Mouse (Mus musculus) hindbrain, embryonic 13.5 days (tissue): Measurements from ENCODE around the gene Ppp1r1b. TPM values are rescaled to one million over a fixed set of nuclear protein-coding genes. Genes with fewer than 3 reads are reported as not detected.

Source experiments
- ATAC-seq: fragments of 200-750 bp; cut with Nextera tagmentation; 2 replicates; pipeline ENCODE4 v1.8.0; 2017; ENCODE audit warnings: moderate TSS enrichment; ENCODE audit not compliant: low FRiP score
- H3K27ac ChIP-seq: fragments of 300-500 bp; sonication (generic); 2 replicates; pipeline ENCODE4 v1.5.1; 2015; ENCODE audit warnings: inconsistent platforms, mild to moderate bottlenecking, moderate library complexity
- H3K27me3 ChIP-seq: fragments of 300-500 bp; sonication (generic); 2 replicates; pipeline ENCODE4 v1.6.1; 2015; ENCODE audit warnings: mild to moderate bottlenecking, inconsistent platforms
- H3K36me3 ChIP-seq: fragments of 300-500 bp; sonication (generic); 2 replicates; pipeline ENCODE4 v1.6.1; 2015; ENCODE audit warnings: mild to moderate bottlenecking, inconsistent platforms
- H3K4me1 ChIP-seq: fragments of 300-500 bp; sonication (generic); replicated peaks from 2 replicates; pipeline ENCODE4 v1.6.1; 2015; ENCODE audit warnings: inconsistent platforms
- H3K4me2 ChIP-seq: fragments of 300-500 bp; sonication (generic); 2 replicates; pipeline ENCODE4 v1.6.1; 2015; ENCODE audit warnings: inconsistent platforms, mild to moderate bottlenecking, moderate library complexity
- H3K4me3 ChIP-seq: fragments of 300-500 bp; sonication (generic); 2 replicates; pipeline ENCODE4 v1.5.1; 2015; ENCODE audit warnings: mild to moderate bottlenecking, inconsistent platforms
- H3K9ac ChIP-seq: fragments of 300-500 bp; sonication (generic); 2 replicates; pipeline ENCODE4 v1.6.1; 2015; ENCODE audit warnings: mild to moderate bottlenecking, inconsistent platforms
- H3K9me3 ChIP-seq: fragments of 300-500 bp; sonication (generic); 2 replicates; pipeline ENCODE4 v1.6.1; 2016; ENCODE audit warnings: inconsistent platforms
- WGBS: fragments of 180-500 bp; shearing (Covaris S2); methylation state at CpG from one replicate; pipeline ENCODE4 v1.1.7; 2015; 5-methylcytosine and 5-hydroxymethylcytosine counted together
- polyA plus RNA-seq: library from polyadenylated mRNA; unstranded; fragments of >200 nt; fragmentation: Nextera tagmentation; extraction: Ambion mirVana; gene quantifications from 2 replicates; pipeline ENCODE4 v1.2.1, GENCODE M21; 2015

Gene Ppp1r1b
- polyA plus RNA-seq, 1 experiment from 2014 or later: 2.4 TPM

- WGBS: 7% methylated on average over 6 of the region's 6 CpGs
- no peak for ATAC-seq
- H3K27ac ChIP-seq: no peak overlapping the region
Observed at GRCm38 (mm10) chr11:98355732-98356299, 7.6 kb downstream of the Ppp1r1b start.

DNA sequence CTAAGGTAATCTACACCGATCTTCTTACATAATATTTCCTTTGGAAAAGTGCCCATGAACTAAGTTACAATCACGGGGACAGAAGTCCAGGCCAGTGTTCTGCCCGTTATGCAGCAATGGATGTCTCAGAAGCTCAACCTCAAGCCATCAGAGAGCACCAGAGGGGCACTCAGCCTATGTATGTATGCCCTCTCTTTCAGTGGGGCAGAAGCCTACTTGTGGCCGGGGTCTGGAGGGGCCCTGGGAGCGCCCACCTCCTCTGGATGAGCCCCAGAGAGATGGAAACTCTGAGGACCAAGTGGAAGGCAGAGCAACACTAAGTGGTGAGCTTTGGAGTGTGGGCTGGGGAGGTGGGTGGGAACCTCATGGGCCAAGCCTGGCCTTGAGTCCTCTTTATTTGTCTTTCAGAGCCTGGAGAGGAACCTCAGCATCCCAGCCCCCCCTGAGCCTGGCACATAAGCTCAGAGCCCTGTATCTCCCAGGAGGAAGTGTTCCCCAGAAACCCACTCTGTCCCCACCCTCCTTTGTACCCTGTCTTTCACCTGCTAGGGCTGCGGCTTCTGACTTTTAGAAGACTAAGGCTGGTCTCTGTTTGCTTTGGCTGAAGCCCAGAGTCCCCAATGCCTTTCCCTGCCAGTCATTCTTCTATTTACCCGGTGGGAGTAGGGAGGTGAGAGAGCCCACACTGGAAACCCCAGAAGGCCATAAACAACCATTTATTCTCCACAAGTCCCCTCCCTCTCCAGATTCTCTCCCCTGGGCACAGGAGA, 8.6 kb downstream of the Ppp1r1b start:
- H3K4me1 ChIP-seq: peaks cover 40% of the 10 kb centered on the region
- WGBS: 82% methylated on average over 7 of the region's 7 CpGs
- peaks cover 36% of the 10 kb centered on the region for H3K27me3 ChIP-seq
- no peak for ATAC-seq
- no peak overlapping the region for H3K4me2 ChIP-seq
- peak overlapping the region; percentile 90; the same call in 1 of the 2 replicates for H3K27ac ChIP-seq
- H3K4me3 ChIP-seq: no peak overlapping the region
- H3K9ac ChIP-seq: 0 out of 2 replicates have a peak overlapping the region, but pooled peaks have one; percentile 78
- no peaks in the 10 kb centered on the region for H3K9me3 ChIP-seq
- no peaks in the 10 kb centered on the region for H3K36me3 ChIP-seq

More at GRCm38 (mm10) chr11:98355732-98356299, 7.6 kb downstream of the Ppp1r1b start:
- Histone ChIP-seq H3K36me3 (no peaks in the 10 kb centered on the region), H3K4me1 (peaks cover 30% of the 10 kb centered on the region), H3K4me3 (no peak overlapping the region), H3K9me3 (no peaks in the 10 kb centered on the region), H3K4me2 (no peak overlapping the region), H3K9ac (no peak overlapping the region), H3K27me3 (peaks cover 46% of the 10 kb centered on the region)

- Histone ChIP-seq H3K4me1 (peaks cover 47% of the 10 kb centered on the region), H3K36me3 (no peaks in the 10 kb centered on the region), H3K27ac (peak overlapping the region; percentile 90), H3K4me3 (peak overlapping the region; percentile 65), H3K4me2 (peak overlapping the region; percentile 88), H3K27me3 (peaks cover 29% of the 10 kb centered on the region), H3K9me3 (no peaks in the 10 kb centered on the region), H3K9ac (peak overlapping the region; percentile 78)
- ATAC-seq: peak; percentile 9; the same call in 1 of the 2 replicates
- WGBS: 8% methylated on average over 13 of the region's 13 CpGs
Observed at GRCm38 (mm10) chr11:98357396-98358160, 9.4 kb downstream of the Ppp1r1b start.

DNA sequence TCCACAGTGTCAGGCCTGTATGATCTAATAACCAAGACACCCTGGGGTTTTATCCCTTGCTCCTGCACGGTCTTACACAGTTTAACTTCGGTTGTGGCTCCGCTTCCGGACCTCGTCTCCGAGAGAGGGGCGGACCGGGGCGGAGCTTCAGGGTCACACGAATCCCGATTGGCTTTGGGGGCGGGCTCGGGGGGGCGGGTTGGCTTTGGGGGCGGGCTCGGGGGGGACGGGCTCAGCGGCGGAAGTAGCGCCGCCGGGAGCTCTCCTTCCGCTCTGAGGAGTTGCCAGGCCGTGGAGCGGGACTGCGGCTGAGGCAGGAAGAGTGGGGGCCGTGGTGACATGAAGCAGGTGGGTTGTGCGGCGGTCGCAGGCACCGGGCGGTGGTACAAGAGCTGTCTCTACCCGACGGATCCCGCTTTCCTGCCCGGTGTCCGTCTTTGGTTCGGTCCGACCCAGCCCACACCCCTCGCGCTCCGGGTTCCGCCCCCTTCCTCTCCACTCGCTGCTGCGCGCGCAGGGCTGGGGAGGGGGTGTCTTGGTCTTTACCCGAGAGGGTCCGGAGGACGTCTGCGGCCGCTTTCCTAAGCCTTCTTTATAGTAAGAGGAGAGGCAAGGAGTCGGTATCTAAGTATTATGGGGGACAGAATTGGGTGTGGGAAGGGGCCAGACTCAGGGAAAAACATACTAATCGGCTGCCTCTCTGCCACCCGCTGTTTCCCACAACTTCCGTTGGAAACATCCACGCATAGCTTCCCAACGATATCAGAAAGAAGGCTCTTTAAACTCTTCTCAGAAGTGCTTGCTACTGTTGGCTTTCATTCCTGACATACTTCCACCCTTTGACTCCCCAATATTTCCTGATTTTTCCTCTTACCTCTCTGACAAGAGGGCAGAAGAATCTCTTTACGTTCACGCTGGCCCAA, 10.2 kb downstream of the Ppp1r1b start, which contains the start of gene Stard3:
TSS of gene Stard3 (plus strand) at position 208 of the 923 bp plus-strand sequence.
- peak within 1 kb of the TSS; percentile 78 for H3K9ac ChIP-seq
- H3K4me2 ChIP-seq: peak within 1 kb of the TSS; percentile 88
- no peaks in the 10 kb centered on the region for H3K9me3 ChIP-seq
- H3K4me3 ChIP-seq: peak within 1 kb of the TSS; percentile 65
- H3K36me3 ChIP-seq: no peaks in the 10 kb centered on the region
- H3K4me1 ChIP-seq: peaks cover 53% of the 10 kb centered on the region
- peaks cover 20% of the 10 kb centered on the region for H3K27me3 ChIP-seq
- H3K27ac ChIP-seq: peak within 1 kb of the TSS; percentile 90
- WGBS: under 1% methylated on average over 60 of the region's 60 CpGs
- peak; percentile 85 for ATAC-seq

DNA sequence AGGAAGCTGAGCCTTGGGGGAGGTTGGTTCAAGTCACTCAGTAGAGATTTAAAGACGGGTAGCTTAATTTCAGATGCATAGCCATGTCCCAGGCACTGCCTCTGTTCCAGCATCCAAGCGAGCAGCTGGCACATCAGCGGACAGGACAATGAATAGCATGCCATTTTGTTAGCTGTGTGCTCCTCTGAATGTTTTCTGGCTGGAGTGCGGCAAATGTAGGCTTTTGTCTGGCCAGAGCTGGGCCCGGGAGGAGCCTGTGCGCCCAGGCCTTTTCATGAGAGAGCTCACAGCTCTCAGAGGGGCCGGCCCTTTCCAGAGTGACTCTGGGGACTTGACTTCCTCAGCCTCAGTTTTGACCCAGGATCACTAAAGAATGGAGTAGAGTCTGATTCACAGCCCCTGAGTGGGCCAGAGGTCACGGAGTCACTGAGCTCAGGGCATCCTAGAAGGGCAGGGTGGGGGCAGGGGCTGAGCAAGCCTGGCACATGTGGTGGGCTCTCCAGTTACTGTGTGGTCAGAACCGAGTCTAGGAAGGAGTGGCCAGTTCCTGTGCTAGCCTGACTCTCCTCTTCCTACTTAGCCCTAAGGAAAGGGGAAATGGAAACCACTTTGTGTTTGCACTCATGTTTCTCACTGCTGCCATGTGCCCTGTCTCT, 12.8 kb downstream of the Ppp1r1b start:
- Histone ChIP-seq H3K4me1 (peaks cover 53% of the 10 kb centered on the region), H3K27me3 (no peaks in the 10 kb centered on the region), H3K27ac (peak overlapping the region; percentile 81), H3K9me3 (no peaks in the 10 kb centered on the region), H3K4me3 (no peak overlapping the region), H3K4me2 (peak overlapping the region; percentile 28), H3K36me3 (no peaks in the 10 kb centered on the region; the same call in 1 of the 2 replicates), H3K9ac (peak overlapping the region; percentile 65)
- ATAC-seq: no peak
- 20% methylated on average over 9 of the region's 9 CpGs for WGBS

DNA sequence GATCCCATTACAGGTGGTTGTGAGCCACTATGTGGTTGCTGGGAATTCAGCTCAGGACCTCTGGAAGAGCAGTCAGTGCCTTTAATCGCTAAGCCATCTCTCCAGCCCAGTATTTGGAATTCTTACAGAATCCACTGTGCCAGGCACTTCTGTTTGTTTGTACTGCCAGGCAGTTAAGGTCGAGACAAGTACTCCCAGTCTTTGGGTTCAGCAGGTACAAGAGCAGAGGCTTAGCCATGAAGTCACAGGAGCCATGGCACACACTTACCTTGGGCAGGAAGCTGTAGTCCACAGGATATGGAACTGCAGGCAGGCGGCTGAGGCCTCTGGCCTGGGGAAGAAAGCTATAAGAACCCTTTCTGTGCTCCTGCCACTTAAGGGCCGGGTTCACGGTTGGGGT, 15.6 kb downstream of the Ppp1r1b start:
- ATAC-seq: no peak
- Histone ChIP-seq H3K9ac (no peak overlapping the region), H3K27ac (no peak overlapping the region), H3K4me2 (no peak overlapping the region), H3K4me1 (peaks cover 44% of the 10 kb centered on the region), H3K27me3 (no peaks in the 10 kb centered on the region), H3K4me3 (no peak overlapping the region), H3K9me3 (no peaks in the 10 kb centered on the region), H3K36me3 (no peaks in the 10 kb centered on the region; the same call in 1 of the 2 replicates)
- WGBS: 91% methylated on average over 5 of the region's 5 CpGs

GRCm38 (mm10) chr11:98364410-98364809, 16.2 kb downstream of the Ppp1r1b start:
- Histone ChIP-seq H3K4me1 (peaks cover 38% of the 10 kb centered on the region), H3K9me3 (no peaks in the 10 kb centered on the region), H3K36me3 (no peaks in the 10 kb centered on the region; the same call in 1 of the 2 replicates), H3K27me3 (no peaks in the 10 kb centered on the region), H3K4me2 (no peak overlapping the region), H3K9ac (no peak overlapping the region), H3K4me3 (no peak overlapping the region), H3K27ac (no peak overlapping the region)
- 95% methylated on average over 5 of the region's 5 CpGs for WGBS
- ATAC-seq: no peak

- Histone ChIP-seq H3K4me2 (no peak overlapping the region), H3K9ac (no peak overlapping the region), H3K4me1 (peaks cover 32% of the 10 kb centered on the region), H3K36me3 (no peaks in the 10 kb centered on the region; the same call in 1 of the 2 replicates), H3K9me3 (no peaks in the 10 kb centered on the region), H3K27me3 (no peaks in the 10 kb centered on the region), H3K27ac (no peak overlapping the region), H3K4me3 (no peak overlapping the region)
- 84% methylated on average over 10 of the region's 10 CpGs for WGBS
- no peak for ATAC-seq
Observed at GRCm38 (mm10) chr11:98366290-98366689, 18.1 kb downstream of the Ppp1r1b start.

DNA sequence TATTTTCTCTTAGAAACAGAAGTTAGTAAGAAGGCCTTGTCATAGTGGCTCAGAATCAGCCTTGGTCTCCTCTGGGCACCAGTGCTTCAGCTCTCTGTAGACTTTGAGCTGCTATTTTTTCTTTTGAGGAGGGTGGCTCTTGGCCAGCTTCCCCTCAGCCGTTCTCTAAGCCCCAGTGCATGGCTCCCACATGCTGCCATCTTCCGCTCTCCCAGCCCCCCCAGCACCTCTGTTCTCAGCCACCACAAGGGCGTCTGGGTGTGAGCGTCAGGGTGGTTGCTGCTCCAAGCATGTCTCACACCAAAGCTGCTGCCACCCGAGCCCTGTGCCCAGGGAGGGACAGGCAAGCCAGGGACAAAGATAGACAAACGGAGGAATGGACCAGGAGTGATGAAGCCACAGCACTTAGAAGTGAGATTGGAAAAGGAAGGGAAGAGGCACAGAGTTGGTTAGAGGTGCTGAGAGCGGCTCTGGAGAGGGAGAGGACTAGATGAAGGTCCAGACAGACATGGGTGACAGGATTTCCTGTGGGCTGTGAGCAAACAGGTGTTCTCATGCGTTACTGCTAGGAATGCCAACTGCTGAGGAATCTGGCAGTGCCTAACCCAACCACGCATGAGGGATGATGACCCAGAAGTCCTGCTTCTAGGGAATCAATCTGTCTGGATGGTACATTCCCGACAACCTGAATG, 19.1 kb downstream of the Ppp1r1b start:
- Histone ChIP-seq H3K4me1 (peaks cover 32% of the 10 kb centered on the region), H3K9ac (no peak overlapping the region), H3K27ac (no peak overlapping the region), H3K27me3 (no peaks in the 10 kb centered on the region), H3K36me3 (no peaks in the 10 kb centered on the region; the same call in 1 of the 2 replicates), H3K4me3 (no peak overlapping the region), H3K9me3 (no peaks in the 10 kb centered on the region), H3K4me2 (no peak overlapping the region)
- no peak for ATAC-seq
- 83% methylated on average over 10 of the region's 10 CpGs for WGBS

DNA sequence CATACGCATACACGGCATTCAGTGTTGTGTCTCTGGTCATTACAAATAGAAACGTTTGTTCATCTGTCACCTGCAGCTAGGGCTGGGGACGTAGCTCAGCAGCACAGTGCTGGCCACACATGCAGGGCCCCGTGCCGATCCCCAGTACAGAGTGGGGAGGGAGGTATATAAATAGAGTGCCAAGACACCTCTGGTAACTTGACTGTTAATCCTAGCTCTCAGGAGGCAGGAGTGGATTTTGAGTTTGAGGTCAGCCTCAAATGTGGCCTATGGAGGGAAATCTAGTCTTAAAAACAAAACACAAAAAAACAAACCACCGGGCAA, 19.6 kb downstream of the Ppp1r1b start:
- no peak overlapping the region for H3K4me2 ChIP-seq
- no peaks in the 10 kb centered on the region for H3K27me3 ChIP-seq
- no peak overlapping the region for H3K27ac ChIP-seq
- no peaks in the 10 kb centered on the region; the same call in 1 of the 2 replicates for H3K36me3 ChIP-seq
- no peaks in the 10 kb centered on the region for H3K9me3 ChIP-seq
- H3K4me3 ChIP-seq: no peak overlapping the region
- H3K9ac ChIP-seq: no peak overlapping the region
- WGBS: 87% methylated on average over 7 of the region's 7 CpGs
- H3K4me1 ChIP-seq: peaks cover 31% of the 10 kb centered on the region
- ATAC-seq: no peak

DNA sequence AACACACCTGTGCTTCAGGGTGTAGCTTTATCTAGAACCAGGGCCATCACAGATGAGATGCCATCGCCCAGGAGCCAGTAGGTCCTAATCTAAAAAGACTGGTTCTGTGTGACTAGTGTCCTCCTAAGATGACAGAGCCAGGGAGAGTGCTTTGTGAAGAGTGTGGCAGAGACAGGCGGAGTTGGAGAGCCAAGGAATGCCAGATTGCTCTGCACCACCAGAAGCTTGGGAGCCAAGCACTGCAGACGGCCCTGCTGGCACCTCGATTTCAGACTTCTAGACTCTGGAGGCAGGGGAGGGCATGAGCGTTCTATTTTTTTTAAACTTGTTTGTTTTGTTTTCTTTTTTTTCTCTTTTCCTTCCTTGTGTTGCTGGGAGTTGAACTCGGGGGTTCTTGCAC, 21.1 kb downstream of the Ppp1r1b start:
- no peaks in the 10 kb centered on the region for H3K9me3 ChIP-seq
- no peak overlapping the region for H3K27ac ChIP-seq
- peaks cover 5% of the 10 kb centered on the region; the same call in 1 of the 2 replicates for H3K36me3 ChIP-seq
- no peak overlapping the region for H3K4me3 ChIP-seq
- H3K4me1 ChIP-seq: peaks cover 33% of the 10 kb centered on the region
- no peak for ATAC-seq
- H3K4me2 ChIP-seq: no peak overlapping the region
- 78% methylated on average over 6 of the region's 6 CpGs for WGBS
- no peaks in the 10 kb centered on the region for H3K27me3 ChIP-seq
- H3K9ac ChIP-seq: no peak overlapping the region
